Mouse (Mus musculus) limb, embryonic 14.5 days (tissue): ENCODE data around the gene Myh7. TPM values are rescaled to one million over a fixed set of nuclear protein-coding genes. Genes with fewer than 3 reads are reported as not detected.

Experiments used
- ATAC-seq: fragments of 200-750 bp; cut with Nextera tagmentation; 2 replicates; pipeline ENCODE4 v1.8.0; 2017; ENCODE audit warnings: low read depth, moderate number of reproducible peaks, moderate TSS enrichment; ENCODE audit not compliant: low FRiP score
- DNase-seq: peaks from one replicate; pipeline ENCODE4 v3.0.0-alpha.2; 2015; ENCODE audit warnings: low spot score
- H3K27ac ChIP-seq: fragments of 300-500 bp; sonication (generic); replicated peaks from 2 replicates; pipeline ENCODE4 v1.5.1; 2014; ENCODE audit warnings: low read depth, mild to moderate bottlenecking, low read length, moderate library complexity, mixed read lengths
- H3K27me3 ChIP-seq: fragments of 300-500 bp; sonication (generic); 2 replicates; pipeline ENCODE4 v1.6.1; 2014; ENCODE audit warnings: low read length, mixed read lengths; ENCODE audit not compliant: control insufficient read depth, insufficient read depth
- H3K36me3 ChIP-seq: fragments of 300-500 bp; sonication (generic); 2 replicates; pipeline ENCODE4 v1.6.1; 2014; ENCODE audit warnings: mild to moderate bottlenecking, low read length, moderate library complexity, mixed read lengths; ENCODE audit not compliant: control insufficient read depth, insufficient read depth
- H3K4me1 ChIP-seq: fragments of 300-500 bp; sonication (generic); 2 replicates; pipeline ENCODE4 v1.6.1; 2014; ENCODE audit warnings: antibody characterized with exemption, low read length, mixed read lengths; ENCODE audit not compliant: control insufficient read depth, insufficient read depth
- H3K4me2 ChIP-seq: fragments of 300-500 bp; sonication (generic); replicated peaks from 2 replicates; pipeline ENCODE4 v1.6.1; 2014; ENCODE audit warnings: low read depth, mild to moderate bottlenecking, low read length, moderate library complexity; ENCODE audit not compliant: severe bottlenecking
- H3K4me3 ChIP-seq: fragments of 300-500 bp; sonication (generic); replicated peaks from 2 replicates; pipeline ENCODE4 v1.5.1; 2014; ENCODE audit warnings: low read length
- H3K9ac ChIP-seq: fragments of 300-500 bp; sonication (generic); 2 replicates; pipeline ENCODE4 v1.6.1; 2014; ENCODE audit warnings: mild to moderate bottlenecking, low read depth, low read length, moderate library complexity; ENCODE audit not compliant: severe bottlenecking
- H3K9me3 ChIP-seq: fragments of 300-500 bp; sonication (generic); 2 replicates; pipeline ENCODE4 v1.6.1; 2016; ENCODE audit warnings: low read length; ENCODE audit not compliant: control insufficient read depth
- POLR2A ChIP-seq: fragments of 200-500 bp; IDR thresholded peaks from 2 replicates; pipeline ENCODE4 v1.8.0; 2012; ENCODE audit warnings: inconsistent platforms, mild to moderate bottlenecking, moderate library complexity, borderline replicate concordance; ENCODE audit not compliant: insufficient read depth, insufficient read length; ENCODE audit errors: extremely low read depth
- WGBS: fragments of 180-500 bp; shearing (Covaris S2); extraction: QIAGEN DNeasy Blood & Tissue Kit; methylation state at CpG from one replicate; pipeline ENCODE4 v1.1.7; 2014; 5-methylcytosine and 5-hydroxymethylcytosine counted together
- polyA plus RNA-seq, 2 experiments: library from polyadenylated mRNA; depleted of rRNA in 1 of 2; stranded (reverse) in 1 of 2; unstranded in 1 of 2; fragments of >200 nt; fragmentation: Nextera tagmentation in 1 of 2; extraction: Ambion mirVana in 1 of 2; gene quantifications; 2 replicates each; pipeline versions ENCODE4 v1.2.1 to v1.2.3; 2012 to 2014

Myh7 gene
- polyA plus RNA-seq, 2 experiments, result 55.3 to 59.8 TPM

DNA sequence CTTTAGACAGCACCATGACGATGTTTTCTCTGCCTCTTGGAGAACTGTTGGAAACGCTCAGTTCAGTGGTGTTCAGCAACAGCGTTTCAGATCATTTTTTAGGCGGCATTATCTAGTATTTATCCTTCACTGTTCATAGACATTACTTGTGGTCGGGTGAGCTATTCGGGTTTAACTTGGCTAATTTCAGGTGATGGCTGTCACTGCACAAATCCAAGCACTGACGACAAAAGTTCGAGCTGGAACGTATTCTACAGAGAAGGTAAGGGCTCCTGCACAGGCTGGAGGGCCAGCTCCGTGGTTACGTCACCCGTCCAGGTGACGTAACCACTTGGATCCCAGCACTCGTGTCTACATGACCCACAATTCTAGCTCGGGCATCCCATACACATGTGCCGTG, 22.4 kb upstream of the Myh7 start:
- no peaks in the 10 kb centered on the region for H3K27me3 ChIP-seq
- peaks cover 5% of the 10 kb centered on the region for H3K4me1 ChIP-seq
- WGBS, result 93% methylated on average over 16 of the region's 16 CpGs
- DNase-seq (no peak), ATAC-seq (no peak)
- no peak overlapping the region for H3K4me3 ChIP-seq
- peaks cover 40% of the 10 kb centered on the region for H3K36me3 ChIP-seq
- H3K4me2 ChIP-seq, result no peak overlapping the region
- H3K27ac ChIP-seq, result no peak overlapping the region
- no peak for TF ChIP-seq POLR2A
- no peaks in the 10 kb centered on the region for H3K9me3 ChIP-seq
- no peak overlapping the region for H3K9ac ChIP-seq

- Histone ChIP-seq H3K9ac (peak overlapping the region; percentile 71), H3K9me3 (no peaks in the 10 kb centered on the region), H3K27ac (peak overlapping the region; percentile 3; the same call in 1 of the 2 replicates), H3K4me3 (peak overlapping the region; percentile 63), H3K36me3 (peaks cover 29% of the 10 kb centered on the region), H3K4me1 (peaks cover 5% of the 10 kb centered on the region), H3K27me3 (no peaks in the 10 kb centered on the region), H3K4me2 (peak overlapping the region; percentile 74)
- peak; percentile 10; the same call in 1 of the 2 replicates for ATAC-seq
- under 1% methylated on average over 17 of the region's 17 CpGs for WGBS
- DNase-seq, result peak; percentile 28
- no peak for TF ChIP-seq POLR2A
These were observed 21.3 kb upstream of the Myh7 start for GRCm38 (mm10) chr14:55015767-55016111.

DNA sequence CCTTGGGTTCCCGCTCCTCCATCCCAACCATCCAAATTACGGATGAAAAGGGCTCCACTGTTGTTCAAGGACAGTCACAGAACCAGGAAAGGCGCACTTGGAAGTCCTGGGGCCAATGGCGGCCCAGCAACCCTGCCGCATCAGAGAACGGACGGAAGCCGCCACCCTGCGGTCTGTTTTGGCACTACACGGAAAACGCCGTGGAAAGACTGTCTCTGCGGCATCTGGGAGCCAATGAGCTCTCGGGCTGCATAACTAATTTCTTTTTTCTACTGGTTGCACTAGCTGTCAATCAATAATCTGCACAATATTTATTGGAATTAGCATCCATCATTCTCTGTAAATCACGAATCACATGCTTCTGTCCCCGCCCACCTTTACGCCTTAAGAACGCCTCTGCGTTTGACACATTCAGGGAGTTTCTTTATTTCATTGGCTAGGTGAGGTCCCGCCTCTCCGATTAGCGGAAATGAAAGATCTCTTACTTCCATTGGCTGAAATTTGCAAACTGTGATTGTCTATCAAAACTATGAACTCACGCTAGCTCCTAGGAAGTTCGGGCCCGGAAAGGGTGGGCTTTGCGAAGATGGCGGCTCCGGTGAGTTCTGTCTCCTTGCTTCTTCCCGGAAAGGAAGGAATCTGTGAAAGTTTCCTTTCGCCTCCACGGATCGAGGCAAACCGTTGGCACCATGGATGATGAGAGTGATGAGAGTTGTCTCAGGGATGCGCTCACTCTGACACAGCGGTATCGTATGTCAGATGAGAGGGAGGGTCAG, 20.8 kb upstream of the Myh7 start, which contains the start of gene Ngdn:
Gene Ngdn, plus strand, starts transcription at position 464 of the 776 bp plus-strand sequence.
- H3K9ac ChIP-seq, result peak within 1 kb of the TSS; percentile 85
- peak within 1 kb of the TSS; percentile 63 for H3K4me3 ChIP-seq
- H3K36me3 ChIP-seq, result peaks cover 24% of the 10 kb centered on the region
- DNase-seq, result peak; percentile 100
- peak within 1 kb of the TSS; percentile 74 for H3K4me2 ChIP-seq
- peak; percentile 81; the same call in 1 of the 2 replicates for TF ChIP-seq POLR2A
- ATAC-seq, result peak; percentile 96
- no peaks in the 10 kb centered on the region for H3K27me3 ChIP-seq
- WGBS, result under 1% methylated on average over 36 of the region's 36 CpGs
- H3K27ac ChIP-seq, result peak within 1 kb of the TSS; percentile 95
- peaks cover 5% of the 10 kb centered on the region for H3K4me1 ChIP-seq
- no peaks in the 10 kb centered on the region for H3K9me3 ChIP-seq

- Histone ChIP-seq H3K4me2 (peak overlapping the region; percentile 69), H3K4me1 (peaks cover 5% of the 10 kb centered on the region), H3K9me3 (no peaks in the 10 kb centered on the region), H3K4me3 (peak overlapping the region; percentile 56), H3K27ac (peak overlapping the region; percentile 95), H3K27me3 (no peaks in the 10 kb centered on the region), H3K36me3 (peaks cover 24% of the 10 kb centered on the region), H3K9ac (peak overlapping the region; percentile 85)
- DNase-seq (no peak), ATAC-seq (peak; percentile 45)
- TF ChIP-seq POLR2A, result no peak
- under 1% methylated on average over 26 of the region's 27 CpGs for WGBS
These were observed 20.2 kb upstream of the Myh7 start for GRCm38 (mm10) chr14:55014591-55014990.

DNA sequence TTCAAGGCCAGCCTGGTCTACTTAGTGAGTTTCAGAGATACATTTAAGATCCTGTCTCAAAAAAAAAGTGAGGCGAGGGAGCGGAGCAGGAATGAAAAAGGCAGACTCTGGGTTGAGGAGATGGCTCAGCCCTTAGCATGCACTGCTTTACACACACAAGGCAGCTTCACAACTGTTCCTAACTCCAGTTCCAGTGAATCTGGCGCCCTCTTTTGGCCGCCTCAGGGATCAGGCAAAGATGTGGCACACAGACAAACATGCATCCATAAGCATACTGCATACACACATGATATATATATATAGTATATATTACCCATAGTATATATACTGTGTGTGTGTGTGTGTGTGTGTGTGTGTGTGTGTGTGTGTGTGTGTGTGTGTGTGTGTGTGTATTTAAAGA, 16.7 kb upstream of the Myh7 start:
- H3K27ac ChIP-seq, result no peak overlapping the region
- ATAC-seq (no peak), DNase-seq (no peak)
- H3K36me3 ChIP-seq, result no peaks in the 10 kb centered on the region
- no peak for TF ChIP-seq POLR2A
- H3K27me3 ChIP-seq, result no peaks in the 10 kb centered on the region
- H3K9ac ChIP-seq, result no peak overlapping the region
- no peak overlapping the region for H3K4me2 ChIP-seq
- H3K4me3 ChIP-seq, result no peak overlapping the region
- peaks cover 4% of the 10 kb centered on the region for H3K4me1 ChIP-seq
- no peaks in the 10 kb centered on the region for H3K9me3 ChIP-seq
- WGBS, result 65% methylated on average over 4 of the region's 4 CpGs
